Mouse (Mus musculus): ENCODE results near the gene Capn1. TPM values are rescaled to one million over a fixed set of nuclear protein-coding genes. Genes with fewer than 3 reads are reported as not detected.

The Capn1 gene
- total and polyA plus RNA-seq, 3 experiments: 42.5 to 75.2 TPM; not detected in 1

- Histone ChIP-seq H3K4me3 (ENCODE audit: control insufficient read depth in 1 of 2, insufficient read depth in 1 of 2, low read depth in 2 of 2, low read length in 2 of 2) (no peak overlapping the region), H3K36me3 (ENCODE audit: control insufficient read depth in 1 of 2, insufficient read depth in 2 of 2, low read length in 2 of 2) (peaks cover 0 to 3% of the 10 kb centered on the region in 2 experiments; a peak in 3 of 4 replicates)
These were observed 15.7 kb downstream of the Capn1 start for GRCm38 (mm10) chr19:5999969-6000368.

GRCm38 (mm10) chr19:5998180-5998579 is 17.5 kb downstream of the Capn1 start:
- Histone ChIP-seq H3K9me3 (replicated peaks; ENCODE audit: insufficient read depth, low read length) (no peaks in the 10 kb centered on the region), H3K4me3 (ENCODE audit: control insufficient read depth in 1 of 2, insufficient read depth in 1 of 2, low read depth in 2 of 2, low read length in 2 of 2) (no peak overlapping the region), H3K9ac (ENCODE audit: control insufficient read depth, low read depth, low read length, poor library complexity, severe bottlenecking) (no peak overlapping the region), H3K79me2 (ENCODE audit: control insufficient read depth, insufficient read depth, low read length, poor library complexity) (no peaks in the 10 kb centered on the region), H3K27ac (ENCODE audit: control insufficient read depth, low read depth, low read length) (no peak overlapping the region), H3K27me3 (ENCODE audit: control insufficient read depth in 1 of 2, insufficient read depth in 2 of 2, low read length in 2 of 2) (no peaks in the 10 kb centered on the region), H3K4me1 (ENCODE audit: control insufficient read depth in 1 of 2, insufficient read depth in 2 of 2, low read length in 2 of 2) (peaks cover 0 to 4% of the 10 kb centered on the region in 2 experiments; a peak in 1 of 4 replicates), H3K36me3 (ENCODE audit: control insufficient read depth in 1 of 2, insufficient read depth in 2 of 2, low read length in 2 of 2) (peaks cover 0 to 3% of the 10 kb centered on the region in 2 experiments; a peak in 3 of 4 replicates)
- DNase-seq (ENCODE audit: low read depth, low spot score): no peak
- peak; percentile 17 to 49 (median 25); a peak in 4 of 6 replicates for TF ChIP-seq CTCF (IDR thresholded peaks at IDR 0.05 in 2 of 3, conservative IDR thresholded peaks at IDR 0.05 in 1 of 3; ENCODE audit: control insufficient read depth in 1 of 3, insufficient read depth in 1 of 3, low read depth in 2 of 3, low read length in 3 of 3, poor library complexity in 1 of 3, severe bottlenecking in 1 of 3)
- no peak for TF ChIP-seq CHD2 (IDR thresholded peaks at IDR 0.05; ENCODE audit: low read length)
- TF ChIP-seq TAL1 (IDR thresholded peaks at IDR 0.05; ENCODE audit: low read length): no peak
- TF ChIP-seq EP300 (IDR thresholded peaks at IDR 0.05; ENCODE audit: low read depth in 1 of 2, low read length in 2 of 2): no peak
- TF ChIP-seq POLR2AphosphoS2 (IDR thresholded peaks at IDR 0.05; ENCODE audit: low read length): no peak

More at GRCm38 (mm10) chr19:5999969-6000368, 15.7 kb downstream of the Capn1 start:
- Histone ChIP-seq H3K9me3 (replicated peaks; ENCODE audit: insufficient read depth, low read length) (no peaks in the 10 kb centered on the region), H3K27me3 (ENCODE audit: control insufficient read depth in 1 of 2, insufficient read depth in 2 of 2, low read length in 2 of 2) (no peaks in the 10 kb centered on the region), H3K4me1 (ENCODE audit: control insufficient read depth in 1 of 2, insufficient read depth in 2 of 2, low read length in 2 of 2) (peaks cover 0 to 4% of the 10 kb centered on the region in 2 experiments; a peak in 1 of 4 replicates), H3K27ac (ENCODE audit: control insufficient read depth, low read depth, low read length) (no peak overlapping the region), H3K79me2 (ENCODE audit: control insufficient read depth, insufficient read depth, low read length, poor library complexity) (no peaks in the 10 kb centered on the region), H3K9ac (ENCODE audit: control insufficient read depth, low read depth, low read length, poor library complexity, severe bottlenecking) (no peak overlapping the region)
- TF ChIP-seq SIN3A (IDR thresholded peaks at IDR 0.05; ENCODE audit: low read length): no peak
- no peak for TF ChIP-seq E2F4 (IDR thresholded peaks at IDR 0.05; ENCODE audit: borderline replicate concordance, low read depth, low read length)
- TF ChIP-seq USF1 (IDR thresholded peaks at IDR 0.05; ENCODE audit: low read depth, low read length): no peak
- no peak for TF ChIP-seq GABPA (IDR thresholded peaks at IDR 0.05; ENCODE audit: low read depth, low read length)
- no peak for TF ChIP-seq UBTF (IDR thresholded peaks at IDR 0.05; ENCODE audit: borderline replicate concordance, insufficient read depth, low read depth, low read length)
- no peak for TF ChIP-seq USF2 (IDR thresholded peaks at IDR 0.05; ENCODE audit: borderline replicate concordance in 1 of 2, insufficient read depth in 1 of 2, low read depth in 1 of 2, low read length in 2 of 2)
- no peak for TF ChIP-seq CHD2 (IDR thresholded peaks at IDR 0.05; ENCODE audit: low read length)
- no peak for DNase-seq (ENCODE audit: low read depth, low spot score)

GRCm38 (mm10) chr19:5994711-5995110 is 21.0 kb downstream of the Capn1 start:
- Histone ChIP-seq H3K9me3 (replicated peaks; ENCODE audit: insufficient read depth, low read length) (no peaks in the 10 kb centered on the region), H3K27ac (ENCODE audit: control insufficient read depth, low read depth, low read length) (no peak overlapping the region), H3K4me1 (ENCODE audit: control insufficient read depth in 1 of 2, insufficient read depth in 2 of 2, low read length in 2 of 2) (no peaks in the 10 kb centered on the region), H3K36me3 (ENCODE audit: control insufficient read depth in 1 of 2, insufficient read depth in 2 of 2, low read length in 2 of 2) (no peaks in the 10 kb centered on the region; a peak in 1 of 4 replicates), H3K27me3 (ENCODE audit: control insufficient read depth in 1 of 2, insufficient read depth in 2 of 2, low read length in 2 of 2) (no peaks in the 10 kb centered on the region), H3K4me3 (ENCODE audit: control insufficient read depth in 1 of 2, insufficient read depth in 1 of 2, low read depth in 2 of 2, low read length in 2 of 2) (no peak overlapping the region), H3K9ac (ENCODE audit: control insufficient read depth, low read depth, low read length, poor library complexity, severe bottlenecking) (no peak overlapping the region), H3K79me2 (ENCODE audit: control insufficient read depth, insufficient read depth, low read length, poor library complexity) (no peaks in the 10 kb centered on the region)
- no peak for DNase-seq (ENCODE audit: low read depth, low spot score)
- no peak for TF ChIP-seq JUND (IDR thresholded peaks at IDR 0.05; ENCODE audit: low read depth, low read length)
- no peak for TF ChIP-seq MYC (IDR thresholded peaks at IDR 0.05; ENCODE audit: low read depth, low read length)

Data from MEL (cell line).